In the genomic region with DNA sequence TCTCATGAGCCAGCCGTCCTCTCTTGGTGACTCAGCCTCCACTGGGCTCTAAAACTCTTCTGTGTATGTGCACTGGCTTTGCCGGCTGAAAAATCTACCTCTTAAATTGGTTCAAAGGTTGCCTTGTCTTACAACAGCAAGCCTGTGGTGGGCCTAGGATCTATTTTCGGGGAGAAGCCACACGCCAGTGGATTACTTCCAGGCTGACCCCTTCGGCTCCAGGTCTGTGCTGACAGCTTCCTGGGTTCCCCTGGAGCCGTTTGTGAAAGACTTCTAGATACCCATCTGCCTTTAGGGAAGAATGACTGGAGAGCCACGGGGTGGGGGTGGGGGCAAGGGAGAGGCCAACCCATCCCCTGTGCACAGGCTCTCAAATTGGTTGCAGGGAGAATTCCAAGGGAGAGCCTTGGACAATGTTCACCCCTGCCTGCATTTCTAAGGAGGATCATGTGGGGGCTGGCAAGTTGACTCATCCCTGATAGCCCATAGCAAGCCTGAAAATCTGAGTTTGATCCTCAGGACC, we compare ENCODE assay signal across 16 mouse cellular contexts.
"Had no signal": no experiment of that assay in that cellular context is flagged by ENCODE, and none has a peak within 500 bp of the region (broad histone marks: within the 10 kb centered on the region; RNA-seq: fewer than 3 reads in every experiment).

No protein-coding gene starts in this region.

- H3K27ac ChIP-seq: kidney, postnatal 0 days; left cerebral cortex, adult 2 months; limb, embryonic 10.5 days; liver, embryonic 15.5 days; stomach, embryonic 15.5 days had no signal

- H3K9ac ChIP-seq: liver, embryonic 15.5 days; lung, embryonic 14.5 days; stomach, embryonic 15.5 days had no signal

- H3K4me3 ChIP-seq: left cerebral cortex, adult 2 months; limb, embryonic 10.5 days; liver, embryonic 15.5 days; megakaryocyte, embryonic 14.5 days; stomach, embryonic 15.5 days had no signal

- H3K36me3 ChIP-seq: limb, embryonic 10.5 days; liver, embryonic 15.5 days; stomach, embryonic 15.5 days had no signal

- ATAC-seq: midbrain, embryonic 16.5 days had no signal

- H3K4me1 ChIP-seq: limb, embryonic 10.5 days; liver, embryonic 15.5 days; stomach, embryonic 15.5 days had no signal

- H3K27me3 ChIP-seq: liver, embryonic 15.5 days; stomach, embryonic 15.5 days had no signal

- DNase-seq: kidney, postnatal 36 days; lung, embryonic 14.5 days; lung, postnatal 10 days; lung, postnatal 4 days; right cerebral cortex, postnatal 14 days; thymus, adult 2 months; thymus, postnatal 25 days had no signal

- H3K9me3 ChIP-seq: limb, embryonic 10.5 days; liver, embryonic 15.5 days; megakaryocyte, embryonic 14.5 days; stomach, embryonic 15.5 days had no signal

- H3K4me2 ChIP-seq: liver, embryonic 11.5 days; liver, embryonic 15.5 days; lung, embryonic 14.5 days; midbrain, embryonic 11.5 days; stomach, embryonic 15.5 days had no signal
